Mouse (Mus musculus) limb, embryonic 15.5 days (tissue): ENCODE data around the gene Cycs. TPM values are rescaled to one million over a fixed set of nuclear protein-coding genes. Genes with fewer than 3 reads are reported as not detected.

ENCODE experiments used
- ATAC-seq: fragments of 200-750 bp; cut with Nextera tagmentation; 2 replicates; pipeline ENCODE4 v1.8.0; 2017; ENCODE audit warnings: low read depth, moderate TSS enrichment; ENCODE audit not compliant: insufficient number of reproducible peaks, low FRiP score, low TSS enrichment
- H3K27ac ChIP-seq: fragments of 300-500 bp; sonication (generic); 2 replicates; pipeline ENCODE4 v1.5.1; 2015; ENCODE audit warnings: moderate library complexity, mild to moderate bottlenecking, inconsistent platforms
- H3K27me3 ChIP-seq: fragments of 300-500 bp; sonication (generic); 2 replicates; pipeline ENCODE4 v1.6.1; 2015; ENCODE audit warnings: inconsistent platforms
- H3K36me3 ChIP-seq: fragments of 300-500 bp; sonication (generic); 2 replicates; pipeline ENCODE4 v1.6.1; 2015; ENCODE audit warnings: inconsistent platforms
- H3K4me1 ChIP-seq: fragments of 300-500 bp; sonication (generic); 2 replicates; pipeline ENCODE4 v1.6.1; 2015; ENCODE audit warnings: inconsistent platforms
- H3K4me2 ChIP-seq: fragments of 300-500 bp; sonication (generic); 2 replicates; pipeline ENCODE4 v1.6.1; 2015; ENCODE audit warnings: mild to moderate bottlenecking, inconsistent platforms
- H3K4me3 ChIP-seq: fragments of 300-500 bp; sonication (generic); 2 replicates; pipeline ENCODE4 v1.5.1; 2015; ENCODE audit warnings: mild to moderate bottlenecking, inconsistent platforms
- H3K9ac ChIP-seq: fragments of 300-500 bp; sonication (generic); 2 replicates; pipeline ENCODE4 v1.6.1; 2015; ENCODE audit warnings: inconsistent platforms
- H3K9me3 ChIP-seq: fragments of 300-500 bp; sonication (generic); 2 replicates; pipeline ENCODE4 v1.6.1; 2016; ENCODE audit warnings: inconsistent platforms
- WGBS: fragments of 180-500 bp; shearing (Covaris S2); methylation state at CpG from one replicate; pipeline ENCODE4 v1.1.7; 2015; 5-methylcytosine and 5-hydroxymethylcytosine counted together
- polyA plus RNA-seq: library from polyadenylated mRNA; unstranded; fragments of >200 nt; fragmentation: Nextera tagmentation; extraction: Ambion mirVana; gene quantifications from 2 replicates; pipeline ENCODE4 v1.2.1, GENCODE M21; 2015

Gene Cycs
- polyA plus RNA-seq, 1 experiment from 2014 or later: 51.4 TPM

DNA sequence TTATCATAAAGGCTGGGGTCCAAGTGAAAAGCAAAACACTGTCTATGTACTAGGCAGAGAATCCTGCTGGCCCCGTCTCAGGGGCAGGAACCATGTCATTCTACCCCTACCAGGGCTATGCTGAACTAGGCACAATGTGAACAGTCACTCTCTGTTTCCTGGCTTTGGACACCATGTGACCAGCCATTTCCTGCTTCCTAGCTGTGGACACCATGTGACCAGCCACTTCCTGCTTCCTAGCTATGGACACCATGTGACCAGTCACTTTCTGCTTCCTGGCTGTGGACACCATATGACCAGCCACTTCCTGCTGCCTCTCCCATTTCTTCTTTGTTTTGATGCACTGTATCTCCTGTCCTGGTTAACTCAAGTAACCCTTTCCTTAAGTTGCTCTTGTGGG is 23.8 kb downstream of the Cycs start:
- Histone ChIP-seq H3K27ac (no peak overlapping the region), H3K4me3 (no peak overlapping the region), H3K4me1 (0 out of 2 replicates have a peak, but pooled peaks cover 2% of the 10 kb centered on the region), H3K4me2 (no peak overlapping the region), H3K9me3 (no peaks in the 10 kb centered on the region), H3K27me3 (no peaks in the 10 kb centered on the region), H3K9ac (no peak overlapping the region), H3K36me3 (no peaks in the 10 kb centered on the region)
- WGBS: 83% methylated on average over 1 of the region's 1 CpGs
- ATAC-seq: no peak

DNA sequence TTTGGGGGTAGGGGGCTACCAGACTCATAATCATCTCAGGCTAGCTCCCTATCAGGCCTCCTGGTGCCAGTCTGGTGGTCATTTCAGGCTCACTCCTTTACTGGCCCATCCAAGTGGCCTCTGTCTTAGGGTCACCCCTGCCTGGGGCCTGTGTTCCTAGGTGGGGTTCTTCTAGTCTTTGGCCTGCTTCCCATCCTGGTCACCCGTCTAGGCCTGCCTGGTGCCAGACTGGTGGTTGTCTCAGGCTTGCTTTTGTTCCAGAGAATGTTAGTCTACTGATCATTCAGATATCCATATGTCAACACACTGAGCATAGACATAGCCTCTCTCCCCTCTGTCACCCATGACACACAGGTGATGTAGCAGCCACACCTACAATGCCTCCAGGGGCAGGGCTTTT is 26.7 kb downstream of the Cycs start:
- Histone ChIP-seq H3K27ac (no peak overlapping the region), H3K4me1 (peaks cover 4% of the 10 kb centered on the region; the same call in 1 of the 2 replicates), H3K4me3 (no peak overlapping the region), H3K4me2 (no peak overlapping the region), H3K9me3 (no peaks in the 10 kb centered on the region), H3K9ac (no peak overlapping the region), H3K27me3 (peaks cover 3% of the 10 kb centered on the region; the same call in 1 of the 2 replicates), H3K36me3 (no peaks in the 10 kb centered on the region)
- no peak for ATAC-seq
- WGBS: 67% methylated on average over 1 of the region's 1 CpGs

DNA sequence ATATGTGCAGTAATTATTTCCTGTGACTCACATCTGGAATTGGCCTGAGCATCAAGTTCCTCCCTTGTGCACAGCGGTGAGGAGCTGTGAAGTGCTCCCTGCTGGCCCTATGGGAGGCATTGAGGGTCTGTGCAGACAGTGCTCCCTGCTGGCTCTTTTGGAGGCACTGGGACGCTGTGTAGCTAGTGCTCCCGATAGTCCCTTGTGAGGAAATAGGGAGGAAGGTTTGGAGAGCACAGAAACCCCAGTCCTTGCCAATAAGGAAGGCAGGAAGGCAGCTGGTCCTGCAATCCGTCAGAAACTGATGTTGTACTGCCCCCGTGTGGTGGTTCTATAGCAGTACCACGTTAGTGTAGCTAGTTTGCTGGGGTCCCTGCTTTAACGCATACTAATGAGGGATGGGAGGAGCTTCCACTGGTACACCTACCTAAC is 29.9 kb downstream of the Cycs start:
- H3K27ac ChIP-seq: no peak overlapping the region
- 3% methylated on average over 7 of the region's 7 CpGs for WGBS
- peak; percentile 63; the same call in 1 of the 2 replicates for ATAC-seq

DNA sequence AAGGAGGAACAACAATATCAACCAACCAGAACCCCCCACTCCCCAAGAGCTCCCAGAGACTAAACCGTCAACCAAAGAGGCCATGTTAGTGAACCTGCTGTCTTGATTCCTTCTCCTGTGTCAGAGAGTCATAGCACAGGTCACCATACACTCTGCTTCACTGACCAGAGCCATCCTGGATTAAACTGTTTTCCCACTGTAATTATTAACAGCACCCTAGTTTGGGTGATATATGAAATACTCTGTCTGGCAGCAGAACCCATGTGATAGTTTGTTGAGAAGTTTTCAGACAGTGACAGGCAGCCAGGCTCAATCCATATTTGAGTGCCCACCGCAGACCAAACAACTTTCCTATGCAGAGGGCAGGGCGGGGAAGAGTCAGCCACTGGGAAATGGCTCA is 31.0 kb downstream of the Cycs start:
- no peak for ATAC-seq
- H3K4me1 ChIP-seq: peaks cover 10% of the 10 kb centered on the region; the same call in 1 of the 2 replicates
- H3K4me2 ChIP-seq: no peak overlapping the region
- no peak overlapping the region for H3K9ac ChIP-seq
- no peaks in the 10 kb centered on the region for H3K36me3 ChIP-seq
- H3K27me3 ChIP-seq: peaks cover 3% of the 10 kb centered on the region; the same call in 1 of the 2 replicates
- H3K9me3 ChIP-seq: no peaks in the 10 kb centered on the region
- no peak overlapping the region for H3K4me3 ChIP-seq
- 95% methylated on average over 3 of the region's 3 CpGs for WGBS
- no peak overlapping the region for H3K27ac ChIP-seq

More for the DNA sequence above, 29.9 kb downstream of the Cycs start:
- Histone ChIP-seq H3K9me3 (no peaks in the 10 kb centered on the region), H3K4me1 (peaks cover 4% of the 10 kb centered on the region; the same call in 1 of the 2 replicates), H3K36me3 (no peaks in the 10 kb centered on the region), H3K27me3 (peaks cover 3% of the 10 kb centered on the region; the same call in 1 of the 2 replicates), H3K4me2 (peak overlapping the region; percentile 32; the same call in 1 of the 2 replicates), H3K4me3 (no peak overlapping the region), H3K9ac (no peak overlapping the region)

DNA sequence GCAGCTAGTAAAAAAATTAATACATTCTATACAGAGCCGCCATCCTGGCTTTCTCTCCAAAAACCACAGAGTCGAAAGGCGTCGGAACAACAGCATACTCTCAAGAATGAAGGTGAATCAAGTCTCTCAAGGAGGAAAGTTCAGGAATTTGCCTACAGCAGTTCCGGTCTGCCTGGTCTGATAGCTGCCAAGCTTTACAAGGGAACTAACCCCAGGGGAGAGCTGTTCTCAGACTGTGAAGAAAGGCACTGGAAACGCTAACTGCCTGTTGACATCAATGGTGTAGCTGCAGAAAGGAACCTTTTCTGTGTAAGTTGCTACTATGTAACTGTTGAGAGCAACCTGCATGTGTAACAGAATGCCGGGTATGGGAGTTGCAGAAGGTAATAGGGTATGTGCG is 34.4 kb downstream of the Cycs start:
- no peaks in the 10 kb centered on the region for H3K9me3 ChIP-seq
- H3K27ac ChIP-seq: no peak overlapping the region
- no peaks in the 10 kb centered on the region for H3K27me3 ChIP-seq
- H3K4me2 ChIP-seq: no peak overlapping the region
- peaks cover 21% of the 10 kb centered on the region for H3K4me1 ChIP-seq
- H3K9ac ChIP-seq: no peak overlapping the region
- no peak overlapping the region for H3K4me3 ChIP-seq
- 42% methylated on average over 8 of the region's 8 CpGs for WGBS
- no peak for ATAC-seq
- H3K36me3 ChIP-seq: no peaks in the 10 kb centered on the region

DNA sequence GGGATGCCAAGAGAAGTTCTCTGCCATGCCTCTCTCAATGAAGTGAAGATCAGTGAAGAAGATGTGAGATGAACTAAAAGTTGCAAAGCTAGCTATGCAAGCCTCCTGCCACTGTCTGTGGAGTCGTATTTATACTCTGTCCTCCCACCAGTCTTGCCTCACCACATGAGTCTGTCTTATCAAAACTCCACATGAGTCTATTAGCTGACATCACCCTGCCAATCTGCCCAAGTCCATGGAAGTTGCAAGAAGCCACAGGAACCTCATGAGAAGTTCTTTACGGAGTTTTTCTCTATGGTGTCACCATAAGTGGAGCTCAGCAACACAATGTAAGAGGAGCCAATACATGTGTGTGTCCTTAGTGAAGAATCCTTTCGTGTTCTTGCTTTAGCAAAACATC is 35.3 kb downstream of the Cycs start:
- Histone ChIP-seq H3K36me3 (no peaks in the 10 kb centered on the region), H3K9ac (no peak overlapping the region), H3K9me3 (no peaks in the 10 kb centered on the region), H3K27ac (0 out of 2 replicates have a peak overlapping the region, but pooled peaks have one; percentile 27), H3K4me3 (no peak overlapping the region), H3K4me2 (no peak overlapping the region), H3K4me1 (peaks cover 18% of the 10 kb centered on the region; the same call in 1 of the 2 replicates), H3K27me3 (no peaks in the 10 kb centered on the region)
- WGBS: 77% methylated on average over 3 of the region's 3 CpGs
- no peak for ATAC-seq

DNA sequence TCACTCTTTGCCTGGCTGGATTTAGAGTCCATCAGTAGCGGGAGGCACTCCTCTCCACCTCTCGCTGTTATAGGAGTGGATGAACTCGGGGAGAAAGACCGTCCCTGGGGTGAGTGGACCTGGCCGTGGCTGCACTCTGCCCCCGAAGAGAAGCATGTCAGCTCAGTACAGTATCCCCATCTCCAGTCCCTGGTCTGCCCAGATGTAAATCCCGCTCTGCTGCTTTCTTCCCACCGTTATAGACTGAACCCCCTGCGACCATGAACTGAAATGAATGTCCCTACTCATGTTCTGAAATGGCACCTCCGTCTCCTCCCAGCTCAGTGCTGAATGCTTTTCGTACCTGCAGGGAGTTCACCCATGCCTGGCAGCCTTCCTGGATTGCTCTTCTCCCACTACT is 37.1 kb downstream of the Cycs start:
- Histone ChIP-seq H3K4me3 (no peak overlapping the region), H3K4me1 (peaks cover 18% of the 10 kb centered on the region; the same call in 1 of the 2 replicates), H3K9me3 (no peaks in the 10 kb centered on the region), H3K27me3 (no peaks in the 10 kb centered on the region), H3K4me2 (no peak overlapping the region), H3K36me3 (no peaks in the 10 kb centered on the region), H3K9ac (no peak overlapping the region), H3K27ac (no peak overlapping the region)
- WGBS: 84% methylated on average over 11 of the region's 11 CpGs
- ATAC-seq: no peak

DNA sequence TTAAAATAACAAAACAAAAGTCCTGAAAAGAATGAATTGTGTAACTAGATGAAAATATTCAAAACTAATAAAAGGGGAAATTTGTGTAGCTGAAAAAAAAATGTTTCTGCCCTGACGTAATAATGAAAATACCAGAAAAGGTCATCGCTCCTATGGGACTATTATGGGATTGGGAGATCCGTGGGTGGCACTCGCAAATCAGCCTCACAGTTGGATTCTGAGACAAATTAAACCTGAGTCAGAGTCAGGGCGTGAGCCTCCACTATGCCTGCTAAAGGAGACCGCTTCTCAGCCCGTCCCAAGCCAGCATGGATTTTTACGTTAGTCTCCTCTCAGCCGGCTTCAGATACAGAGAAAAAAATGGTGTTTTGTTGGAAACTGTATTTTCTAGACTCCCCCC is 38.9 kb downstream of the Cycs start:
- peaks cover 18% of the 10 kb centered on the region; the same call in 1 of the 2 replicates for H3K4me1 ChIP-seq
- 53% methylated on average over 9 of the region's 9 CpGs for WGBS
- H3K36me3 ChIP-seq: no peaks in the 10 kb centered on the region
- H3K27ac ChIP-seq: no peak overlapping the region
- H3K9ac ChIP-seq: no peak overlapping the region
- no peak for ATAC-seq
- H3K4me3 ChIP-seq: no peak overlapping the region
- no peaks in the 10 kb centered on the region for H3K27me3 ChIP-seq
- H3K4me2 ChIP-seq: no peak overlapping the region
- H3K9me3 ChIP-seq: no peaks in the 10 kb centered on the region

DNA sequence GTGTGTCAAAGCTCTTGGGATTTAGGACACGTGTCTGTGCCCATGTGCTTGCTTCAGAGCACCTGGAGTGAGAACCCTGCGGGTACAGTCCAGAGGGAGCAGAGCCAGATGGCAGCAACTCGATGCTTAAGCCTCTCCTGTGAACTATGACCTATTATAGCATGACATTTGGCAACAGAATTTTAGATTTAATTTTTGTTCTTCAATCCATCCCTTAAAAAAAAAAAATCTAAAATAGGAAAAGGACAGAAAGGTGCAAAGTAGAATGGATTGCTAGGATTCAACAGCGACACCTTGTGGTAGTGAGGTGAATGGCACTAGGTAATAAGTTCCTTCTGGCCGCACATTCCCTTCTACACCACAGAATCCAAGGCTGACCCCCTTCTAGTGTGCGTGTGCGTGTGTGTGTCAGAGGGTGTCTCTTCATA is 39.7 kb downstream of the Cycs start:
- Histone ChIP-seq H3K4me1 (peaks cover 18% of the 10 kb centered on the region; the same call in 1 of the 2 replicates), H3K4me2 (no peak overlapping the region), H3K27me3 (no peaks in the 10 kb centered on the region), H3K27ac (no peak overlapping the region), H3K9me3 (no peaks in the 10 kb centered on the region), H3K9ac (no peak overlapping the region), H3K4me3 (no peak overlapping the region), H3K36me3 (no peaks in the 10 kb centered on the region)
- no peak for ATAC-seq
- WGBS: 25% methylated on average over 7 of the region's 7 CpGs

DNA sequence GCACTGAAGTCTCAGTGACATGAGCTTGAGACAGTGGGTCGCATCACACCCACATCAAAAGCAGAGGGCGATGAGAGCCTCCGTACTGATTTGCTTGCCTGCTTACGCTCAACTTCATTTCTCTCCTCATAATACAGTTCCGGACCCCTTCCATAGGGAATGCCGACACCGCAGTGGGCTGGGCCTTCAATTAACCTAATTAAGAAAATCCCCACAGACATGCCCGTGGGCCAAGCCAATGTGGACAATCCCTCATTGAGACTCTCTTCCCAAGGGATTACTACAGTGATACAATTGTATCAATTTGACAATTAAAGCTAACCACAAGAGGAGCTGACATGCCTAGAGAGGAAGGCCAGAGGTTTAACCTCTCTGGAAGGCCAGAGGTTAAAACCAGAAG is 40.5 kb downstream of the Cycs start:
- no peak overlapping the region for H3K4me3 ChIP-seq
- ATAC-seq: no peak
- H3K36me3 ChIP-seq: no peaks in the 10 kb centered on the region
- H3K27me3 ChIP-seq: no peaks in the 10 kb centered on the region
- H3K27ac ChIP-seq: no peak overlapping the region
- WGBS: 82% methylated on average over 8 of the region's 8 CpGs
- peaks cover 15% of the 10 kb centered on the region; the same call in 1 of the 2 replicates for H3K4me1 ChIP-seq
- no peak overlapping the region for H3K9ac ChIP-seq
- H3K9me3 ChIP-seq: no peaks in the 10 kb centered on the region
- H3K4me2 ChIP-seq: no peak overlapping the region

DNA sequence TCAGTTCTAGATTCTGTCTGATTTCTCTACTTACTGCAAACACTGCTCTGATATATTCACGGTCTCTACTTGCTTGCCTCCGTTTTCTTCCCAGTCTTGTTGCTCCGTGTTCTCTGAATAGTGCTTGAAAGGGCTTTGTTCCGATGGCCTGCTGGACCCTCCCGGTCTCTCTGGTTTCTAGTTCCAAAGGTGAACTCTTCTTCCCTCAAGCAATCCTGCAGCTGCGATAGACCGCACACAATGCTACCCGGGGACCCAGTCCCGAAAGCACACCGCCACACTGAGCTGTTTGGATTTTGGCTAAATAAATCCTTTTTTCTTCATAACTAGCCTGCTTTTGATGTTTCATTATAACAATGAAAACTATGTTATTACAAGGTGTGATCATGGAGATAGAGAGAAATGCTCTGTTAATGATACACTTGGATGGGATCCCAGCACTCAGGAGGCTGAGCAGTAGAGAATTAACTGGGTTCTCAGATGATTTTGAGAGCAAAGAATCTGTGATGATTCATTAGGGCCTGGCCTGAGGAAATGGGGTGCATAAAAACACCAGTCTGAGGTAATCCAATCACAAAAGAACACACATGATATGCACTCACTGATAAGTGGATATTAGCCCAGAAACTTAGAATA is 42.0 kb downstream of the Cycs start:
- Histone ChIP-seq H3K4me1 (peaks cover 8% of the 10 kb centered on the region; the same call in 1 of the 2 replicates), H3K27me3 (no peaks in the 10 kb centered on the region), H3K4me2 (no peak overlapping the region), H3K9ac (no peak overlapping the region), H3K9me3 (no peaks in the 10 kb centered on the region), H3K27ac (no peak overlapping the region), H3K4me3 (no peak overlapping the region), H3K36me3 (no peaks in the 10 kb centered on the region)
- 89% methylated on average over 10 of the region's 10 CpGs for WGBS
- no peak for ATAC-seq

DNA sequence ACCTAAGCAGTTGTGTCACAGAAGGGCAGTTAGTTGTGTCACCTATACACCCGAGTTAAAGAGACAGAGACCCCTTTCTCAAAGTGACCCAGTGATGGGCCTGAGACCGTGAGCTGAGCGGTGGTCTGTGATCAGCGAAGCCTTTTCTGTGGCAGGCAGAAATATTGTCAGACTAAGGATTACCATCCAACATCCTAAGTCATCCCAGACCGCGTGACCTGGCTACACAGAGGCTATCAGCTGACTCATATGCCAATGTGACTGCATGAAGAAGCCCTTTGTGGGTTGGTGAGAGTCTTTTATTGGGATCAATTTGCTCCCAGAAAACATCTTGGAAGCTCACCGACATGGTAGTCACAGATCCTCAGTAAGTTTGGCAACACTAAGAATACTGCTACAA is 43.6 kb downstream of the Cycs start:
- Histone ChIP-seq H3K27ac (no peak overlapping the region), H3K27me3 (no peaks in the 10 kb centered on the region), H3K36me3 (no peaks in the 10 kb centered on the region), H3K4me1 (0 out of 2 replicates have a peak, but pooled peaks cover 3% of the 10 kb centered on the region), H3K4me3 (no peak overlapping the region), H3K4me2 (no peak overlapping the region), H3K9ac (no peak overlapping the region), H3K9me3 (no peaks in the 10 kb centered on the region)
- no peak for ATAC-seq
- WGBS: 93% methylated on average over 7 of the region's 7 CpGs
